Mouse (Mus musculus) liver, embryonic 14.5 days (tissue): Measurements from ENCODE around the gene Cct5. TPM values are rescaled to one million over a fixed set of nuclear protein-coding genes. Genes with fewer than 3 reads are reported as not detected.

Experiments used
- ATAC-seq: fragments of 200-750 bp; cut with Nextera tagmentation; 2 replicates; pipeline ENCODE4 v1.8.0; 2017; ENCODE audit warnings: moderate number of reproducible peaks, mild to moderate bottlenecking, moderate library complexity; ENCODE audit not compliant: insufficient read depth
- DNase-seq, 3 experiments: peaks; one replicate each; pipeline ENCODE4 v3.0.0-alpha.2; 2012 to 2013; ENCODE audit warnings: low read depth in 3 of 3, low spot score in 3 of 3
- H3K27ac ChIP-seq: fragments of 300-500 bp; sonication (generic); 2 replicates; pipeline ENCODE4 v1.5.1; 2014; ENCODE audit warnings: moderate library complexity, mild to moderate bottlenecking, control low read depth, inconsistent platforms
- H3K27me3 ChIP-seq: fragments of 300-500 bp; sonication (generic); 2 replicates; pipeline ENCODE4 v1.6.1; 2014; ENCODE audit warnings: mild to moderate bottlenecking, low read length, moderate library complexity; ENCODE audit not compliant: control insufficient read depth, insufficient read depth
- H3K36me3 ChIP-seq: fragments of 300-500 bp; sonication (generic); replicated peaks from 2 replicates; pipeline ENCODE4 v1.6.1; 2014; ENCODE audit warnings: low read depth; ENCODE audit not compliant: control insufficient read depth, insufficient read depth
- H3K4me1 ChIP-seq, 2 experiments: fragments of 200-500 bp in 1 of 2; fragments of 300-500 bp in 1 of 2; sonication (generic) in 1 of 2; replicated peaks; 2 replicates each; pipeline ENCODE4 v1.6.1; 2012 to 2014; ENCODE audit warnings: antibody characterized with exemption in 1 of 2, inconsistent platforms in 1 of 2, low read length in 1 of 2; ENCODE audit not compliant: control insufficient read depth in 2 of 2, insufficient read depth in 2 of 2
- H3K4me2 ChIP-seq: fragments of 300-500 bp; sonication (generic); 2 replicates; pipeline ENCODE4 v1.6.1; 2014; ENCODE audit warnings: low read depth, mild to moderate bottlenecking, control low read depth, moderate library complexity
- H3K4me3 ChIP-seq, 2 experiments: fragments of 200-500 bp in 1 of 2; fragments of 300-500 bp in 1 of 2; sonication (generic) in 1 of 2; 2 replicates each; pipeline ENCODE4 v1.5.1; 2012 to 2014; ENCODE audit warnings: low read depth in 2 of 2, low read length in 2 of 2, mild to moderate bottlenecking in 2 of 2, control low read depth in 1 of 2, inconsistent platforms in 1 of 2, moderate library complexity in 1 of 2; ENCODE audit not compliant: insufficient read depth in 1 of 2
- H3K9ac ChIP-seq: fragments of 300-500 bp; sonication (generic); replicated peaks from 2 replicates; pipeline ENCODE4 v1.6.1; 2014; ENCODE audit warnings: mild to moderate bottlenecking, control low read depth, moderate library complexity
- H3K9me3 ChIP-seq: fragments of 300-500 bp; sonication (generic); 2 replicates; pipeline ENCODE4 v1.6.1; 2016; ENCODE audit warnings: low read length, mixed read lengths; ENCODE audit not compliant: control insufficient read depth
- CTCF ChIP-seq: IDR thresholded peaks from 2 replicates; pipeline ENCODE4 v1.5.1; 2016; ENCODE audit warnings: antibody characterized with exemption, low read depth, control low read depth
- EP300 ChIP-seq: IDR thresholded peaks from 2 replicates; pipeline ENCODE4 v1.6.1; 2016; ENCODE audit warnings: antibody characterized with exemption, low read depth
- WGBS: fragments of 180-500 bp; shearing (Covaris S2); extraction: QIAGEN DNeasy Blood & Tissue Kit; methylation state at CpG from one replicate; pipeline ENCODE4 v1.1.7; 2014; ENCODE audit not compliant: insufficient replicate concordance; 5-methylcytosine and 5-hydroxymethylcytosine counted together
- polyA plus RNA-seq, 2 experiments: library from polyadenylated mRNA; depleted of rRNA in 1 of 2; stranded (reverse) in 1 of 2; unstranded in 1 of 2; fragments of >200 nt; fragmentation: Nextera tagmentation in 1 of 2; extraction: Ambion mirVana in 1 of 2; gene quantifications; 2 replicates each; pipeline versions ENCODE4 v1.2.1 to v1.2.3; 2012 to 2014

Gene Cct5
- polyA plus RNA-seq, 2 experiments: 167 to 341 TPM

GRCm38 (mm10) chr15:31568581-31568996 is 33.0 kb downstream of the Cct5 start:
- Histone ChIP-seq H3K4me2 (peak overlapping the region; percentile 20), H3K9ac (no peak overlapping the region), H3K27ac (no peak overlapping the region), H3K36me3 (no peaks in the 10 kb centered on the region), H3K27me3 (no peaks in the 10 kb centered on the region), H3K4me1 (peaks cover 5 to 27% of the 10 kb centered on the region in 2 experiments), H3K9me3 (no peaks in the 10 kb centered on the region), H3K4me3 (no peak overlapping the region)
- ATAC-seq (peak; percentile 34; the same call in 1 of the 2 replicates), DNase-seq (no peak)
- TF ChIP-seq CTCF: no peak
- no peak for TF ChIP-seq EP300
- WGBS: 46% methylated on average over 12 of the region's 12 CpGs

DNA sequence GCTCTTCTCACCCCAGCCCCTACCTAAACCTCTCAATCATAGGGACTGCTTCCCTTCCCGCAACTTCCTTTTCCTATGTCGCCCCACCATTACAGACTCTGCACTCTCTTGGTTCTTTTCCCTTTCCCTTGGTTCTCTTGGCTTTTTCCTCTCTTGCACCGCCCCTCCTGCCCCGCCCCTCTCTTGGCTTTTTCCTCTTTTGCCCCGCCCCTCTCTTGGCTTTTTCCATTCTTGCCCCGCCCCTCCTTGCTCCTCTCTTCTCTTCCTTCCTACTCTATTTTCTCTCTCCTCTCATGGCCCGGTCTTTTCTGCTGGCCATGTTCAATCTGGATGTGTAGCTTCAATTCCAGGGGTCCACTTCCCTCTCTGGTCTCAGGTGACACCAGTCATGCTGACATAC is 34.2 kb downstream of the Cct5 start:
- ATAC-seq: no peak
- Histone ChIP-seq H3K9me3 (no peaks in the 10 kb centered on the region), H3K4me1 (peaks cover 0 to 18% of the 10 kb centered on the region in 2 experiments; a peak in 2 of 4 replicates), H3K36me3 (no peaks in the 10 kb centered on the region), H3K9ac (no peak overlapping the region), H3K4me3 (no peak overlapping the region), H3K27me3 (no peaks in the 10 kb centered on the region), H3K27ac (no peak overlapping the region), H3K4me2 (no peak overlapping the region)
- DNase-seq: no peak
- 40% methylated on average over 7 of the region's 7 CpGs for whole genome bisulfite sequencing
- no peak for TF ChIP-seq EP300
- no peak for TF ChIP-seq CTCF

GRCm38 (mm10) chr15:31565786-31566185 is 35.8 kb downstream of the Cct5 start:
- WGBS: 40% methylated on average over 1 of the region's 1 CpGs
- no peak overlapping the region for H3K9ac ChIP-seq

DNA sequence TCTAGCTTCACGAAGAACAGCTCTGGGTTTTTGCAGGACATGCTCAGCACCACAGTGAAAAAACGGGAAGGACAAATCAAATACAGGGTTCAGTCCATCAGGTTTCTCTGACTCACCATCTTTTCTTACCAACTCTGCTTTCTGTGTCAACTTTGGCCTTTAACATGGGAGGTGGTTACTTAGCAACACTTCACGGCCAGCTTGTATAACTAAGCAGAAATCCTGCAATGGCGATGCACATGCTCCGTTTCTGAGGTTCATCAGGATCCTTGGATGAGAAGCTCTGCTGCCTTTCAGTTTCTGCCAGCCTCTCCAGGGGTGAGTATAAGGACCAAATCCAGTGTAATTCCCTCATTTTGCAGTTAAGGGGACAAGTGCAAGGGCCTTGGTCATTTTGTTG is 36.4 kb downstream of the Cct5 start, which contains the start of gene Cmbl:
TSS of gene Cmbl (plus strand) at position 206 of the 400 bp plus-strand sequence.
- ATAC-seq: no peak
- no peak for DNase-seq
- TF ChIP-seq EP300 (no peak), CTCF (no peak)
- no peak within 1 kb of the TSS for H3K27ac ChIP-seq
- WGBS: 60% methylated on average over 5 of the region's 5 CpGs
- H3K27me3 ChIP-seq: no peaks in the 10 kb centered on the region
- no peaks in the 10 kb centered on the region for H3K9me3 ChIP-seq
- no peaks in the 10 kb centered on the region for H3K36me3 ChIP-seq
- no peak within 1 kb of the TSS for H3K9ac ChIP-seq
- no peak within 1 kb of the TSS for H3K4me3 ChIP-seq
- H3K4me2 ChIP-seq: no peak within 1 kb of the TSS
- peaks cover 0 to 12% of the 10 kb centered on the region in 2 experiments; a peak in 2 of 4 replicates for H3K4me1 ChIP-seq

More at GRCm38 (mm10) chr15:31565786-31566185, 35.8 kb downstream of the Cct5 start:
- Histone ChIP-seq H3K27me3 (no peaks in the 10 kb centered on the region), H3K9me3 (no peaks in the 10 kb centered on the region), H3K36me3 (no peaks in the 10 kb centered on the region), H3K4me3 (no peak overlapping the region), H3K4me2 (no peak overlapping the region), H3K4me1 (peaks cover 0 to 15% of the 10 kb centered on the region in 2 experiments; a peak in 2 of 4 replicates), H3K27ac (no peak overlapping the region)
- TF ChIP-seq EP300 (no peak), CTCF (no peak)
- DNase-seq (no peak), ATAC-seq (no peak)

DNA sequence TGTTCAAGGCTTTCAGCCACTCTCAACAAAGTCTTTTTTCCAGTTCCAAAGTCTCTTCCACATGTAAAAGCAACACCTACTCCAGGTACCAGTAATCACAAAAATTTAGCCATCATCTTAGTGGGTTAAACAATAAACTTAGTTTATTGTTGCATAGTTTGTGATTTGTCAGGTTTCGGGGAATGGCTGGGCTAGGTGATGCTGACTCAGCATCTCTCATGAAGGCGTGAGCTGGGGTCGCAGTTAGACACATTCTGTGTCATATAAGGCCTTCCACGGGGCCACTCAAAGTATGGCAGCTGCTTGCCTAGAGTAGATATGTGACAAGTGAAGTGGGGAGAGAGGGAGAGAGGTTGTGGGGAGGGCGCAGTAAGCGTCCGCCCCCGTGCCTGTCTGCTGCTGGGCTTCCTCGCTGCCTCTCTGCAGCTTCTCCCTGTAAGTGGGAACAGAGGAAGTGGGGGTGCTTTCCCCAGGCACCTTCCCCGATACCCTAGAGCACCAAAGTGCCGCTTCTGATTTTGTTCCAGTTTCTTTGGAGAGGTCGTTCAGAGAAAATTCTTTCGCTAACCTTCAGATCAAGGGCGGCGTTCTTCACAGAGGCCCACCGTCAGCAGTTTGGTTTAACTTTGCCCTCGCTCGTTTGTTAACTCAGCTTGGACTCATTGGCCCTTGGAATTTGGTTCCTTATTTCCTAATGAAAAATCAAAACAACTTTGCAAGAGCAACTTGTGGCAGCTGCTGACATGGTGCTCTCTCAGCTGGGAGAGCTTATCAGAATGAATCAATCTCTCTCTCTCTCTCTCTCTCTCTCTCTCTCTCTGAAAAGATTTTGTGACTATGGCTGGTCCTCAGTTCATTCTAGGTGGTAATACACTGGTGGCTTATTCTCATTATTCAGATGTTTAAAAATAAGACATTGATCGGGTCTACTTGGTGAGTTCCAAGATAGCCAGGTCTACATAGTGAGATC is 37.7 kb downstream of the Cct5 start:
- Histone ChIP-seq H3K4me3 (no peak overlapping the region), H3K9me3 (no peaks in the 10 kb centered on the region), H3K27me3 (no peaks in the 10 kb centered on the region), H3K36me3 (no peaks in the 10 kb centered on the region), H3K27ac (no peak overlapping the region), H3K4me2 (no peak overlapping the region), H3K4me1 (peaks cover 0 to 5% of the 10 kb centered on the region in 2 experiments; a peak in 2 of 4 replicates), H3K9ac (no peak overlapping the region)
- TF ChIP-seq CTCF (no peak), EP300 (no peak)
- ATAC-seq (no peak), DNase-seq (no peak)
- WGBS: 62% methylated on average over 19 of the region's 19 CpGs
